Mouse (Mus musculus) mouse embryonic stem cell (cell line): ENCODE data around the gene Fam120a.

Experiments
- in situ Hi-C, 2 experiments: fragments of 300-500 bp; cut with MboI; formaldehyde crosslinking; loops; 1 replicate in 1 of 2; 3 replicates in 1 of 2; pipeline ENCODE4 v1.14.3; 2019 to 2020; ENCODE audit warnings: low sequenced_read_pairs in 2 of 2, low pct_unique_long_range_greater_than_20kb in 1 of 2, mixed read lengths in 1 of 2; ENCODE audit not compliant: unreplicated experiment in 1 of 2

Fam120a gene

GRCm38 (mm10) chr13:48929535-48930110 lies 38.2 kb downstream of the Fam120a start:
- in situ Hi-C loops, result no loop called here

GRCm38 (mm10) chr13:48927609-48928008 lies 40.2 kb downstream of the Fam120a start:
- in situ Hi-C loops, result no loop called here

- in situ Hi-C loops, result loop anchor here in 1 of 2 experiments (25.0 kb wide), 1 partner anchor 790 kb away; no protein-coding TSS in a partner anchor
Observed at GRCm38 (mm10) chr13:48922712-48923111, 45.1 kb downstream of the Fam120a start.

GRCm38 (mm10) chr13:48921256-48921655 lies 46.6 kb downstream of the Fam120a start:
- in situ Hi-C loops, result loop anchor here in 1 of 2 experiments (25.0 kb wide), 1 partner anchor 791 kb away; no protein-coding TSS in a partner anchor

GRCm38 (mm10) chr13:48919756-48920415 lies 47.9 kb downstream of the Fam120a start:
- in situ Hi-C loops, result loop anchor here in 1 of 2 experiments (25.0 kb wide), 1 partner anchor 792 kb away; no protein-coding TSS in a partner anchor

- in situ Hi-C loops, result loop anchor here in 1 of 2 experiments (25.0 kb wide), 1 partner anchor 795 kb away; no protein-coding TSS in a partner anchor
Observed at GRCm38 (mm10) chr13:48917113-48917599, 50.7 kb downstream of the Fam120a start.

GRCm38 (mm10) chr13:48913680-48914079 lies 54.1 kb downstream of the Fam120a start:
- in situ Hi-C loops, result loop anchor here in 1 of 2 experiments (25.0 kb wide), 1 partner anchor 799 kb away; no protein-coding TSS in a partner anchor

GRCm38 (mm10) chr13:48913141-48913540 lies 54.7 kb downstream of the Fam120a start:
- in situ Hi-C loops, result loop anchor here in 1 of 2 experiments (25.0 kb wide), 1 partner anchor 799 kb away; no protein-coding TSS in a partner anchor

- in situ Hi-C loops, result loop anchor here in 1 of 2 experiments (25.0 kb wide), 1 partner anchor 801 kb away; no protein-coding TSS in a partner anchor
Observed at GRCm38 (mm10) chr13:48911426-48911825, 56.4 kb downstream of the Fam120a start.

GRCm38 (mm10) chr13:48905458-48905857 lies 62.4 kb downstream of the Fam120a start:
- in situ Hi-C loops, result loop anchor here in 1 of 2 experiments (25.0 kb wide), 1 partner anchor 807 kb away; no protein-coding TSS in a partner anchor

GRCm38 (mm10) chr13:48895376-48895775 lies 72.4 kb downstream of the Fam120a start:
- in situ Hi-C loops, result no loop called here

- in situ Hi-C loops, result no loop called here
Observed at GRCm38 (mm10) chr13:48890260-48890960, 77.4 kb downstream of the Fam120a start.

GRCm38 (mm10) chr13:48878534-48878933 lies 89.3 kb downstream of the Fam120a start:
- in situ Hi-C loops, result no loop called here

- in situ Hi-C loops, result no loop called here
Observed at GRCm38 (mm10) chr13:48877805-48878204, 90.0 kb downstream of the Fam120a start.

GRCm38 (mm10) chr13:48872726-48873125 lies 95.1 kb downstream of the Fam120a start:
- in situ Hi-C loops, result no loop called here

GRCm38 (mm10) chr13:48871887-48872606 lies 95.8 kb downstream of the Fam120a start:
- in situ Hi-C loops, result no loop called here

- in situ Hi-C loops, result no loop called here
Observed at GRCm38 (mm10) chr13:48870771-48871731, 96.8 kb downstream of the Fam120a start, which contains the start of gene Phf2. Gene Phf2 (minus strand): TSS chr13:48871119.
